Mouse (Mus musculus) granulocyte monocyte progenitor cell, adult 5-6 weeks (primary cell): ENCODE measurements around the gene Rad17. TPM values are rescaled to one million over a fixed set of nuclear protein-coding genes. Genes with fewer than 3 reads are reported as not detected.

Experiments
- ATAC-seq: replicated peaks from 2 replicates; pipeline ENCODE4 v1.8.0; 2016; ENCODE audit warnings: mild to moderate bottlenecking, moderate TSS enrichment, inconsistent platforms; ENCODE audit not compliant: poor library complexity, severe bottlenecking
- total RNA-seq, 2 experiments: library from RNA; stranded (forward) in 1 of 2; stranded (reverse) in 1 of 2; fragments of 200-712, 200-1000 nt in 1 of 2; fragments of >200 nt in 1 of 2; fragmentation: Nextera tagmentation in 1 of 2; gene quantifications; 2 replicates each; pipeline ENCODE4 v1.2.3; 2014 to 2017

The Rad17 gene
- total RNA-seq, 2 experiments from 2014 or later: 21.6 to 34.0 TPM

- peak; percentile 86 for ATAC-seq
These were observed 34.4 kb downstream of the Rad17 start, which contains the start of gene Marveld2 for GRCm38 (mm10) chr13:100616181-100617087. Gene Marveld2 (minus strand): TSS chr13:100616971.

GRCm38 (mm10) chr13:100612903-100613302, 37.9 kb downstream of the Rad17 start:
- no peak for ATAC-seq

DNA sequence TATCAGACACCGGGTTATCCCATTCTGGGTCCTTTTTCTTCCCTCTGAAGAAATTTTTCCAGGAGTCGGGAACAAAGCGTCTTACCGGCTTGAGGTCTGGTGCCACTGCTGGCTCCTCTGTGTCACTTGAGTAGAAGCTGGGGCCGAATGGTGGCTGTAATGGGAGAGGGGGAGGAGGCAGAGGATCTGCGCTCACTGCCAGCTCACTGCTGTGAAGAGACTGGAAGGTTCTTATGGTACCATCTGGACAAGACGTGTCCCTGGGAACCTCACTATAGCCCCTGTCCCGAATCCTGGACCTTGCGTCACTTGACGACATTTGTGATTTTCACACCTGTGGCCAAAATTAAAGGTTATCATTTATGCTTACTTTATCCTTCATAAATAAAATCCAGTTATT, 38.6 kb downstream of the Rad17 start:
- no peak for ATAC-seq

- ATAC-seq: no peak
These were observed 39.6 kb downstream of the Rad17 start for GRCm38 (mm10) chr13:100611266-100611665.

- no peak for ATAC-seq
These were observed 43.1 kb downstream of the Rad17 start for GRCm38 (mm10) chr13:100607756-100608155.

DNA sequence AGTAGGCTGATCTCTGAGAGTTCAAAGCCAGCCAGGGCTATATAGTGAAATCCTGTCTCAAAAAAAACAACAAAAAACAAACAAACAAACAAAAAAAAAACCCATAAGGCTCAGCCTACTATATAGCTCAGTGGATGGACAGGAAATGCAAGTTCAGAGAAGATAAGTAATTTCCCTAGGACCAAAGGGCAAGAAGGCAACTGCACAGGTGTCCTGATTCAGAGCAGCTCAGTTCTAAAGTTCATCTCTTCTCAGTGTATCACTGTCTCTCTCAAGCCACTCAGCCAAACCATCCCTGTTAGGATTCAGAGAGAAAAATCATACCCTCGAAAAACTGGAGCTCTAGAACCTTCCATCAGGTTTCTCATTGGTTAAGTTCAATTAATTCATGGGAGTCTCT, 45.0 kb downstream of the Rad17 start:
- no peak for ATAC-seq

DNA sequence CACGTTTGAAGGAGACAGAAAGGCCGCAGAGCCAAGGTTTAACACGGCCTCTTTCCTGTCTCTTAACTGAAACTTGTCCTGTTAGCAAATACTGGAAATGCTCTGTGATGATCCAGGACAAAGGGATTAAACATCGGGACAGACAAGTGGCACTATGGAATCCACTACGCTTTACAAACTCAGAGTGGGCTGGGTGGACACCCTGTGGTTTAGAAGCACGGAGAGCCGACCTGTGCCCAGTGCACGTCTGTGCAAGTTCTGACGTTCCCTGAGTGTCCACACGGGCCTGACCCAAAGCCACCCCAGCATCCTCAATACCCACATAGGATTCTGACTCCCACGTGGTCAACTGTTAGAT, 47.1 kb downstream of the Rad17 start:
- no peak for ATAC-seq

DNA sequence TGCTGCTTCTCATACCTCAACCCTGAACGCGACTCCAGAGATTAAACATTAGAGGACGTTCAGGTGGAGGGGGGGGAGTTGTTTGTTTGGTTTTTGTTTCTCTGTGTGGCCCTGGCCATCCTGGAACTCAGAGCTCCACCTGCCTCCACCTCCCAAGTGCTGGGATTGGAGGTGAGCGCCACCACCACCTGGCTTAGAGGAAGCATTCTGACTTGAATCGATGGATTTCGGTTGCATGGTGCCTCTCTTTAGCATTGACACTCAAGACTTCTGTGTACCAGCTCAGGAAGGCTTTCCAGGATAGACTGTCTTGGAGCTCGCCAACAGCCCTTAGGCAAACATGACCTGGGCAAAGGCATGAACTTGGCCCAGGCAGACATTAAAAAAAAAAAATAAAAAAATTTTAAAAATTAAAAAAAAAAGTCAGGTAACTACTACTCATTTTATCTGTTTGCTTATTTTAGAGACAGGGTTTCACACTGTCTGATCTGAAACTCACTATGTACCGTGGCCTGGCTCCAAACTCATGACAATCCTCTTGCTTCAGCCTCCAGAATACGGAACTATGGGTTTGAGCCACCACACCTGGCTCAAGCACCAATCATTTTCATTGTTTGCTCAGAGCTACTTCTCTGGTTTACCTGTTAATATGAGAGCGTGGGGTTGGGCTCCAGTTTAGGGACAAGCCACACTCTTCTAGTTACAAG, 47.7 kb downstream of the Rad17 start:
- ATAC-seq: no peak

- ATAC-seq: peak; percentile 87
These were observed 48.5 kb downstream of the Rad17 start for GRCm38 (mm10) chr13:100602239-100602902.

GRCm38 (mm10) chr13:100601034-100601433, 49.8 kb downstream of the Rad17 start:
- ATAC-seq: no peak

GRCm38 (mm10) chr13:100600317-100600716, 50.5 kb downstream of the Rad17 start:
- ATAC-seq: no peak

GRCm38 (mm10) chr13:100597284-100597683, 53.6 kb downstream of the Rad17 start:
- ATAC-seq: no peak

GRCm38 (mm10) chr13:100595552-100595885, 55.3 kb downstream of the Rad17 start:
- no peak for ATAC-seq

DNA sequence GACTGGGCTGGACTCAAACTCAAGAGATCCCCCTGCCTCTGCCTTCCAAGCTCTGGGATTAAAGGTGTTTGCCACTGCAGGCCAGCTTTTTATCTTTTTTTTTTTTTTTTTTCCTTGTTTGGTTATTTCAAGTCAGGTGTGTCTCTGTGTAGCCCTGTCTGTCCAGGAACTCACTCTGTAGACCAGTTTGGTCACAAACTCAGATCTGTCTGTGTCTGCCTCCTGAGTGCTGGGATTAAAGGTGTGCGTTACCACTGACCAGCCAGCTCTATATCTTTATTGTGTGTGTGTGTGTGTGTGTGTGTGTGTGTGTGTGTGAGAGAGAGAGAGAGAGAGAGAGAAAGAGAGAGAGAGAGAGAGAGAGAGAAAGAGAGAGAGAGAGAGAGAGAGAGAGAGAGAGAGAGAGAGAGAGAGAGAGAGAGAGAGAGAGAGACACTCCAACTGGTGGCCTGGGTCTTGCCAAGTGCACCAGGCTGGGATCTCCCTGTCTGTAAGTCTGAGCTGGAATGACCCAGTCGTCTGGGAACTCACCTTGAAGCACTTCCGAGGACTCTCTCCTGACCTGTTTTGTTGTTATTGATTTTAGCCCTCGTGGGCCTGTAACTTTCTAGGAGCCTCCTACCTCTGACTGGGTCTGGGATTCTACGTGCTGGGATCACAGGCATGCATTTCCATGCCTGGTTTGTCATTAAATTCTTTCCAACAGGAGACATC, 55.9 kb downstream of the Rad17 start:
- ATAC-seq: no peak

DNA sequence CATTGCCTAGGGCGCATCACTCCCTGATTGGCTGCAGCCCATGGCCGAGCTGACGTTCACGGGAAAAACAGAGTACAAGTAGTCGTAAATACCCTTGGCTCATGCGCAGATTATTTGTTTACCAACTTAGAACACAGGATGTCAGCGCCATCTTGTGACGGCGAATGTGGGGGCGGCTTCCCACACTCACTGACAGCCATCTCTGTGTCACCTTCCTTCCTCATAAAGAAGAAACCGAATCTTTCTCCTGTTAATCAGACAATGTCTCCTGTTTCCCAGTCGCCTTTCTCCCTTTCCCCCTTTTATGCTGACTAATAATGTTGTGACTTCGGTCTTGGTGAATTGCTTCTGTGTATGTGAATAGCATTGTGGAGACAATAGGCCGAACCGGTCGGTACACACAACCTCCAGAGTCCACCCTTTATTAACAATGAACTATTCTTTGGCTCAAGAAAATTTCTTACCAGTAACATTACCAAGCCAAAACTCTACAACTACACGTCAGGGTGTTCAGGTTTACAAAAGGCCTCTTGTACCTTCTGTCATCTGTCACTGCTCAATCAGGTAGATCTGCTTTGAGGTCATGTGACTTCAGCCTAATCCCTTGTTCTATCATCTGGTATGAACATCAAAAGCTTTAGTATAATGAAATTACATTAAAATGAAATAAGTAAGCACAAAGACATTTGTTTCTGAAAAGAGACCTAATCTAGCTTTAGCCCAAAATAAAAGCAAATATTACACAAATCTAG, 56.6 kb downstream of the Rad17 start:
- peak; percentile 95 for ATAC-seq

DNA sequence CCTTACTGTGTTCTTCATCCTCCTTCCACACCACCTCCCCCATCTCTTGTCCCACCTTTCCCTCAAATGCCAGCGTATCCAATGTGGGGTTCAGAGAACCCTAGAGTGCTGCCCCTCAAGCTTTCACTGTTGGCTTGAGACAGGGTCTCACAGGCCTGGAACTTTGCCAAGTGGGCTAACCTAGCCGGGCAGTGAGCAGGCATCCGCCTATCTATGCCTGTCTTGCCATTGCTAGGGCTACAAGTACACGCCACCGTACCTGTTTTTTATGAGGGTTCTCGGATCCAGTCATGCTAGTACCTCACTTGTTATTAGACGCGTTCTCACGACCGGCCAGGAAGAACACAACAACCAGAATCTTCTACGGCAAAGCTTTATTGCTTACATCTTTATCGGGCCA, 62.2 kb downstream of the Rad17 start:
- ATAC-seq: 0 out of 2 replicates have a peak, but pooled peaks have one; percentile 17

- no peak for ATAC-seq
These were observed 68.7 kb downstream of the Rad17 start for GRCm38 (mm10) chr13:100582144-100582543.

GRCm38 (mm10) chr13:100581701-100582100, 69.2 kb downstream of the Rad17 start:
- no peak for ATAC-seq

DNA sequence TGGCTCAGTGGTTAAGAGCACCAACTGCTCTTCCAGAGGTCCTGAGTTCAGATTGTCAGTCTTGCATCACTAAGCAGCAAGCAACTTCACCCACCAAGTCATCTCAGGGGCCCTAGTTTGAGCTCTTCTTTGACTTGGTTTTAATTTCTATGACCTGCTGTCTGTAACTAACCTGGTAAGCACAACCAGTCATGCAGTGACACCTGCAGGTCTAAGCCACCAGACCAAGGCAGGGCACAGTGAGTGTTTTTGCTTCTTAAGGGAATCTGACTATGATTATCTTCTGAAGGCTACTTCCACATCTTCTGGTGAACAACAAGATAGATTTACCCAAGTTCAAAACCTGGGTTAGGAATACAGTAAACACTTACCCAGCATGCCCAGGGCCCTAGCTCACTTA, 70.9 kb downstream of the Rad17 start:
- no peak for ATAC-seq

DNA sequence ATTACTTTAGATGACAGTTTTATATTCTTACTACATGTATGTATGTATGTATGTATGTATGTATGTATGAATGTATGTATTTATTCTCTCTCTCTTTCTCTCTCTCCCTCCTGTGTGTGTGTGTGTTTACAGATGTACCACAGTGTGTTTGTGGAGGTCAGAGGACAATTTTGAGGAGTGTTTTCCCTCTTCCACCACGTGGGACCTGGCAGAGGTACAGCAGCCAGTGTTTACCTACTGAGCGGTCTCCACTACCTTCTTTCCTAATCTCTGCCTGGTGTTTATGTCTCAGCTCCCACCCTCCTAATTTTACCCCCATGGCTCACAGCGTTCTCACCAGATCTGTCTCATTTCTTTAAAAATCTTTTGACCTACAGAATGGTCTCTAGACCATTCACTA, 71.6 kb downstream of the Rad17 start:
- ATAC-seq: no peak
